Mouse (Mus musculus) c-Kit-positive CD71-negative TER-119-negative erythroid progenitor cells, embryonic 14.5 days (primary cell): ENCODE measurements around the gene Zfp791.
"Not testable (repeated sequence)": the region's sequence is repeated elsewhere in the genome, so short reads cannot be mapped to it uniquely, and the experiment has no call there.

Experiments used
- DNase-seq: peaks from one replicate; pipeline ENCODE4 v3.0.0-alpha.2; 2013; ENCODE audit warnings: low read depth

Zfp791 gene

DNA sequence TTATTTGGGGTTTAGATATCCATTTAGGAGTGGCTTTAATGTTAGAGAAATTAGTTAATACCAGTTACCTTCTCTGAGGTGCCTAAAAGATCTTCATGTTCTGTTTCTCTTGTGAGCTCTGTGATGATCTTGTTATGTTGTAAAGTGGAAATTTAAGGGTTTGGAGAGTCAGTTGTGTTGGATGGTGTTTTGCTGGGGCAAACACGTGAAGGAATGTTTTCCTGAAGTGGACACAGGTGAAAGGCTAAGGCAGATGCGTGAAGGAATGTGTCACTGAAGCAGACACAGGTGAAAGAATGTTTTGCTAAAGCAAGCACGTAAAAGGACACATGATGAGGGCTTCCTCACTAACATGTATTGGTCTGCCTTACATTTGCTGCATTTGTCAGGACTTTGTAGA lies at the start of gene Zfp791:
Gene Zfp791 (minus strand): TSS at position 101 of the 400 bp plus-strand sequence.
- no peak for DNase-seq

GRCm38 (mm10) chr8:85171291-85171690 lies 48.4 kb upstream of the Zfp791 start:
- peak; percentile 35 for DNase-seq

GRCm38 (mm10) chr8:85151624-85152023 lies 28.7 kb upstream of the Zfp791 start, which contains the start of gene Cks1brt:
Gene Cks1brt (plus strand): TSS chr8:85151924.
- DNase-seq = no peak

GRCm38 (mm10) chr8:85142516-85142915 lies 19.6 kb upstream of the Zfp791 start:
- DNase-seq = peak; percentile 42

DNA sequence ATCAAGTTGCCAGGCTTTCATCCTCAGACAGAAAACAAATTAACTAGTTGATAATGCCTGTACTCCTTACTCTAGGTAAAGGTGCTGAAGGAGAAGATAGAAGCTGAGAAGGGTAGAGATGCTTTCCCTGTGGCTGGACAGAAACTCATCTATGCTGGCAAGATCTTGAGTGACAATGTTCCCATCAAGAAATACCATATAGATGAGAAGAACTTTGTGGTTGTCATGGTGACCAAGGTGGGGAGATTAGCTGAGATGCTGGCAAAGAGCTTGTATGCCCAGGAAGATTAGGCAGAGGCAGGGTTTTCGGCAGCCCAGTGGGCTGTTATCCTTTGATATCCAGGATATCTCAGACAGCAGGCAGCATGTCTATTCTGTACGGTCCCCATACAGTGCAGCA lies 12.8 kb upstream of the Zfp791 start:
- DNase-seq = not testable (repeated sequence)

DNA sequence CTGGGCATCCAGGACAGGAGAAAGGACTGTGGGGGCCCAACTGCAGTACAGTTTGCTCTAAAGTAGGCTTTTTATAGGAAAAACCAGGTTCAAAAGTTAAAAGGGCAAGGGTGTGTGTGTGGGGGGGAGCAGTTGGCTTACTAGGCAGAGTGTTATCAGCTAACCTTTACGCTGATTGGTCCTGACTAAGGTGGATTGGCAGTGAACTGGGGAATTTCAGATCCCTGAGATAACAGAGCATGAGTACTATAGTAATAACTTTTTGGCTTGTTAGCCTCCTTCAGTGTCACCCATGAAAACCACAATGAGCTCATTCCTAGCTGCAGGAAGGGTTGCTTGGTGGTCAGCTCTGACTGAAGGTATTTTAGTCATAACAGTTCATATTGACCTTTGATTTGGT lies 9.4 kb upstream of the Zfp791 start:
- DNase-seq = no peak

DNA sequence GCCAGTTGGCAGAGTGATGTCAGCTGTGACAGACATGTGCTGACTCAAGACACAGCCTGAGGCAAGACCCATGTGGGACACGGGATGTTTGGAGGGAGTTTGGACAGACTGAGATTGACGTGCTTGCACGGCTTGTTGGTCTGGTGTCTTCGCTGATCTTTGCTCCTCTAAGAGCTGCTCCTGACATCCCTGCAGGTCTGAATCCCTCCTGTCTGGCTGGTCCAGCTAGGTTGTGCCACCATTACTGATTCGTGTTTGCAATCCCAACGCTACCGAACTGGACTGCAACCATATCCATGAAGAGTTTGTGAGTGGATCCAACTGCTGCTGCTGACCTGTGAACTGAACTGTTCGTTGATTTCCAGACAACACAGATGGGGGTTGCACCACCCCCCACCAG lies 796 bp upstream of the Zfp791 start:
- no peak for DNase-seq

- not testable (repeated sequence) for DNase-seq
Measured at GRCm38 (mm10) chr8:85120251-85120650, 2.6 kb downstream of the Zfp791 start.

DNA sequence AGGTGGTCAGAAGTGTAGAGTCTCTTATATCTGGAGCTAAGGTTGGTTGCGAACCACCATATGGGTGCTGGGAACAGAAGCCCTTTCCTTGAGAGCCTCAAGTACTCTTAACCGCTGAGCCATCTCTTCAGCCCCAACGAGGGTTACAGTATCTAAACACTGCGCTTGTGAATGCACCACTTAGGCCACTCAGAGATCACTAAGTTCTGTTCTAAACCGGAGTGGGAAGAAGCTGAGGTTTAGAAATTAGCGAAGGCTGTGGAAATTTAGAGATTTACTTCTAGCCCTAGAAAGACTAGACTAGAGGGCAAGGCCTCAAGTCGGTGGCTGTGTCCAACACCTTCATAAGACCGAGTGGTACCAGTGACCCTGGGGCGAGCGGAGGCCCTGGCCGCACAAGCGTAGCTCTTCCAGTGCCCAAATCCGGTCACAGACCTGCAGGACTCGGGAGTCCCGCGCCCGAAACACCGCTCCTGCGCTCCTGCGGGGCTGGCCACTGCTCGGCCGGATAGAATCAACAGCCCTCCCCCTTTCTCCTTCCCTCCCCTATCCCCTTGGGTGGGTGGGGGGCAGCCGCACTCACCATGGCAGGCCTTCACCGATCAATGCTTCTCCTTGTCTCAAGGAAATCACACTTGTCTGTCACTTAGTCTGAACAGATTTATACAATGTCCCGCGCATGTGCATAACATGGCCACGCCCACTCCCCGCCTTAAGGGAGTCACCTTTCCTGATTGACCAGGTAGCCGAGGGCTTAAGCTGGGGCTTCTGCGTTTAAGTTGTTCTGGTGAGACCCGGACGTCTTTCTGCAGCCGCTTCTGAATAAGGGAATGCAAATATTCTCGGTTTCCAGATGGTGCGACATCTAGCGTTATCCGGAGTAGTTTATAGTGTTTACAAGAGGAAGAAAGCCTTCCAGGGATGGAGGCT lies 3.6 kb downstream of the Zfp791 start:
- peak; percentile 16 for DNase-seq

DNA sequence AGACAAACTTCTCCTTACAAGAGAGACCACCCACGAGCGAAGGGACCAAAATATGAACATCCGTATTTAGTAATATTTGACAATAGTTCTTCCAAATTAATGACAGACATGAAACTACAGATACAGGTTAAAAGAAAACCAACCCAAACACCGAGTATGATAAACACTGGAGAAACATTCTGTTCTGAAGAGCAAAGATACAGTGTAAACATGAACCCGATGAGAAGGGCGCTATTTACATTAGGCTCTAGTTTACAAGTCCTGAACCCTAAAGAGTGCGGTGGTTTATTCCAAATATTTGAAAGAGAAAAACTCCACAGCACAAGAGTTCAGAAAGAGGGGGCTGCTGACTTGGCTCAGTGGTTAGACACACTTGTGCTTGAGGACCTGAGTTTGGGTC lies 5.9 kb downstream of the Zfp791 start:
- DNase-seq = no peak

DNA sequence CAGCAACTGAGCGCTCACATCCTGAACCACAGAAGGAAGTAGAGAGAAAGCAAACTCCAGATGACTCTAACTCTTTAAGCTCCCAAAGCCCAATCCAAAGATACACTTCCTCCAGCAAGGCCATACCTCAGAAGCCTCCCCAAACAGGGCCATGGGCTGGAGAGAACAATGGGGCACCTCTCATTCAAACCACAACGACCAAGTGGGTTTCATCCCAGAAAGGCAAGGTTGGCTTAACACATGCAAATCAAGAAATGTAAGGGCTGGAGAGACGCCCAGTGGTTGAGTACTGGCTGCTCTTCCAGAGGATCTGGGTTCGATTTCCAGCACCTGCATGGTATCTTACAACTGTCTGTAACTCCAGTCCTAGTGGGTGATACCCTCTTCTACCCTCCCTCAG lies 7.4 kb downstream of the Zfp791 start:
- DNase-seq = no peak

DNA sequence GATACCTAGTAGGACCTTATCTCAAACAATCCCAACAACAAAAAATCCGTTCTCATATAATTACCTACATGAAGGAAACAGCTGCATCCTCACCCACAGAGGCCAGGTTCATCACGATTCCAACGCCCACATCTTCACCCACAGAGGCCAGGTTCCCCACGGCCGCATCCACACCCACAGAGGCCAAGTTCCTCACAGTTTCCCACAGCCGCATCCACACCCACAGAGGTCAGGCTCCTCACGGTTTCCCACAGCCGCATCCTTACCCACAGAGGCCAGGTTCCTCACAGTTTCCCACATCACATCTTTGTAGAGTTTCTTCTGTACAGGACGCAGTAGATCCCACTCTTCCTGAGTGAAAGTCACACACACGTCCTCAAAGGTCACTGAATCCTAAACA lies 9.7 kb downstream of the Zfp791 start:
- no peak for DNase-seq

DNA sequence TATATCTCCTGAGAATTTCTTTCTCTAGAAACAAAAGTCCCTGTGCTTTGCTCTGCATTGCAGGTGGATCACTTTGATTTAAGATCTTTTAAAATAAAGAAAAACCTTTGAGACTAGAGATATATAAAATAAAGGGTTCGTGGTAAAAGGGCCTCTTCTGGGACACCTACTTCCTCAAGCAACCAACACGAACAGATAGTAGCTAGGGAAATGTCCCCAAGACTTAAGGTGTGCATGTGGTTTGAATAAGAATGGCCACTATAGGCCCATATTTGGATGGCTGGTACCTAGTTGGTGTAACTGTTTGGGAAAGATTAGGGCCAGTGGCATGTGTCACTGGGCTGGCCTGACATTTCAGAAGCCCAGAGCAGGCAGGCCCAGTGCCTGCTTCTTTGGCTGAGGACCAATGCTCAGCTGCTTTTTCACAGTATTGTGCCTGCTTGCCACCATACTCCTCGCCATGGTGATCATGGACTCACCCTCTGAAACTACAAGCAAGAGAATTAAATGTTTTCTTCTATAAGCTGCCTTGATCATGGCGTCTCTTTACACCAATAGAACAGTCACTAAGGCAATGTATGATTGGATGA lies 22.7 kb downstream of the Zfp791 start:
- DNase-seq = no peak

GRCm38 (mm10) chr8:85096850-85097249 lies 26.0 kb downstream of the Zfp791 start:
- no peak for DNase-seq

GRCm38 (mm10) chr8:85096196-85096595 lies 26.7 kb downstream of the Zfp791 start:
- no peak for DNase-seq

DNA sequence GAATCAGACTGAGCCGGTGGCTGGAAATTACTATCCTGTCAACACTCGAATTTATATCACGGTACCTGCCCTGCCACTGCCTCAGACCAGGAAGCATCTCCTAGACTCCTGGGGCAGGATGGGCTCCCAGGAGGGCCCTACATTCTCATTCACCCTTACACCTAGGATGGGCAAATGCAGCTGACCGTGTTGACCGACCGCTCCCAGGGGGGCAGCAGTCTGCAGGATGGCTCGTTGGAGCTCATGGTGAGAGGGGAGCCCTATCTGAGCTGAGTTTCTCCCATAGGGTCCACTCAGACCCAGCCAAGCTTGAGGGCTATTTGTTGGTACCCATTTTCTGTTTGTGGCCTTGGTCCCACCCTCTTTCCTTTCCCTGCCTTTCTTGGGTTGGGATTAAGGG lies 27.3 kb downstream of the Zfp791 start:
- no peak for DNase-seq

DNA sequence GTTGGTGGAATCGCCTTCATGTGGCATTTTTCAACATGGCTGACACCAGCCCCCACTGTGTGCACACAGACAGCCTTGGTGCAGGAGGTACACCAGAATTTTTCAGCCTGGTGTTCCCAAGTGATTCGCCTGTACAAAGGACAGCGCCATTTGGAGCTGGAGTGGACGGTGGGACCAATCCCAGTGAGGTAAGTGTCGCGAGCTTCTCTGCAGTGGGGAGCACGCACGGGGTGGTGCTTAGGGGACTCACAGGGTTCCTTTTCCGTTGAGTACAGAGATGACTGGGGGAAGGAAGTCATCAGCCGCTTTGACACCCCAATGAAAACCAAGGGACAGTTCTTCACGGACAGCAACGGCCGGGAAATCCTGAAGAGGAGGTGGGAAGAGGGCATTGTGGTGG lies 27.8 kb downstream of the Zfp791 start:
- no peak for DNase-seq

DNA sequence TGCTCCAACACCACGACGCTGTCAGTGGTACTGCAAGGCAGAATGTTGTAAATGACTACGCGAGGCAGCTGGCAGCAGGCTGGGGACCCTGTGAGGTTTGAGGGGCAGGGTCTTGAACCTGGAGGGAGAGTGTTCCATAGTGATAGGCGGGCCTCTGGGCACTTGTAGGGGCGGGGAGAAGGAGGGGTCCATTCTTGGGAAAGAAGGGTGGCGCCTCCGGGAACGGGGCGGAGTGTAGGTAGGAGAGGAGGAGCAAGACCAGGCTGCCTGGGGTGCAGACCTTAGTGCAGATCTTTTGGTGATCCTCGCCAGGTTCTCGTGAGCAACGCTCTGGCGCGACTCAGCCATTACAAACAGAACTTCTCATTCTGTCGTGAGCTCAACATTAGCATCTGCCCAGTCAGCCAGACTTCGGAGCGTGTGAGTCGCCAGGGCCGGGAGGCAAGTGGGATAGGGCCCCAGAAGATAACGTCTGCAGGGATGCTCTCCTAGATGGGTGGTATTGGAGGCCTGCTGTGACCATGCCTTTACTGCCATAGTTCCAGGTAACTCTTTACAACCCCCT lies 31.3 kb downstream of the Zfp791 start:
- no peak for DNase-seq

DNA sequence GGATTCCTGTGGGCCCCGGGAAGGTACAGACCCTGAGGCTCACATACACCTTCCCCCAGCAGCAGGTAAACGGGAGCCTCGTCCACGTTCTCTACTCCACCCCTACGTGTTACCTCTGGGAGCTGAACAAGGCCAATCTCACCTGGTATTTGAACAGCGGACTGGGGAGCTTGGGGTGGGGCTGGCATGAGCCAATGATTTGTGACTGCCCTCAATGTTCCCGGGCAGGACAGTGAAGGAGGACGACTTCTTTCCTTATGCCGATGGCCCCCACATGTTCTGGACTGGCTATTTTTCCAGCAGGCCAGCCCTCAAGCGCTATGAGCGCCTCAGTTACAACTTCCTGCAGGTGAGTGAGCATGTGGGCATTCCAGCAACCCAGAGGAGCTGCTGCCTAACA lies 32.0 kb downstream of the Zfp791 start:
- DNase-seq = no peak

DNA sequence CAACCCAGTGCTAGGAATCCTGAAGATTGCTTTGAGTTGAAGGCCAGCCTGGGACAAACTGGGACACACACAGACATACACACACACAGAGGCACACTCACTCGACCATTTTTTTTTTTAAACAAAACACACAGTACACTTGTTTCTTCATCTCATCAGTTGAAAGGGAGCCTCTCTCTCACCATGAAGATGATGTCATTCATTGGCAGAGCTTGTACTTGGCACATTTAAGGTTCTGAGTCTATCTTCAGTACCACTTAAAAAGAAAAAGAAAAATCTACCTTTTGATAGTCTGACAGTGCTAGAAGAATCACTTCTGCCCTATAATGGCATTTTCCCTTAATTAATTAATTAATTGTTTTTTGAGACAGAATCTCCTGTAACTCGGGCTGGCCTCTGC lies 34.1 kb downstream of the Zfp791 start:
- no peak for DNase-seq

- no peak for DNase-seq
Measured at GRCm38 (mm10) chr8:85086238-85086637, 36.7 kb downstream of the Zfp791 start.

GRCm38 (mm10) chr8:85084633-85085032 lies 38.3 kb downstream of the Zfp791 start:
- no peak for DNase-seq
